Mouse (Mus musculus) forebrain, embryonic 13.5 days (tissue): ENCODE data around the gene Rnft1. TPM values are rescaled to one million over a fixed set of nuclear protein-coding genes. Genes with fewer than 3 reads are reported as not detected.

Source experiments
- ATAC-seq: fragments of 200-750 bp; cut with Nextera tagmentation; 2 replicates; pipeline ENCODE4 v1.8.0; 2017
- H3K27ac ChIP-seq: fragments of 300-500 bp; sonication (generic); 2 replicates; pipeline ENCODE4 v1.5.1; 2015; ENCODE audit warnings: inconsistent platforms, mild to moderate bottlenecking, moderate library complexity
- H3K27me3 ChIP-seq: fragments of 300-500 bp; sonication (generic); 2 replicates; pipeline ENCODE4 v1.6.1; 2015; ENCODE audit warnings: mild to moderate bottlenecking, inconsistent platforms
- H3K36me3 ChIP-seq: fragments of 300-500 bp; sonication (generic); 2 replicates; pipeline ENCODE4 v1.6.1; 2015; ENCODE audit warnings: mild to moderate bottlenecking, inconsistent platforms; ENCODE audit not compliant: poor library complexity, severe bottlenecking
- H3K4me1 ChIP-seq: fragments of 300-500 bp; sonication (generic); 2 replicates; pipeline ENCODE4 v1.6.1; 2015; ENCODE audit warnings: inconsistent platforms
- H3K4me2 ChIP-seq: fragments of 300-500 bp; sonication (generic); 2 replicates; pipeline ENCODE4 v1.6.1; 2015; ENCODE audit warnings: inconsistent platforms, mild to moderate bottlenecking, moderate library complexity
- H3K4me3 ChIP-seq: fragments of 300-500 bp; sonication (generic); 2 replicates; pipeline ENCODE4 v1.5.1; 2015; ENCODE audit warnings: mild to moderate bottlenecking, inconsistent platforms
- H3K9ac ChIP-seq: fragments of 300-500 bp; sonication (generic); 2 replicates; pipeline ENCODE4 v1.6.1; 2015; ENCODE audit warnings: mild to moderate bottlenecking, inconsistent platforms
- H3K9me3 ChIP-seq: fragments of 300-500 bp; sonication (generic); replicated peaks from 2 replicates; pipeline ENCODE4 v1.6.1; 2016; ENCODE audit warnings: inconsistent platforms
- WGBS: fragments of 180-500 bp; shearing (Covaris S2); methylation state at CpG from one replicate; pipeline ENCODE4 v1.1.7; 2015; 5-methylcytosine and 5-hydroxymethylcytosine counted together
- polyA plus RNA-seq: library from polyadenylated mRNA; unstranded; fragments of >200 nt; fragmentation: Nextera tagmentation; extraction: Ambion mirVana; gene quantifications from 2 replicates; pipeline ENCODE4 v1.2.1, GENCODE M21; 2015

Gene Rnft1
- polyA plus RNA-seq, 1 experiment from 2014 or later: 15.9 TPM

- H3K36me3 ChIP-seq: peaks cover 13% of the 10 kb centered on the region
- no peak overlapping the region for H3K4me2 ChIP-seq
- 97% methylated on average over 1 of the region's 1 CpGs for WGBS
- no peaks in the 10 kb centered on the region for H3K9me3 ChIP-seq
- H3K4me3 ChIP-seq: no peak overlapping the region
- H3K27me3 ChIP-seq: no peaks in the 10 kb centered on the region
- H3K9ac ChIP-seq: no peak overlapping the region
- ATAC-seq: no peak
- peaks cover 21% of the 10 kb centered on the region for H3K4me1 ChIP-seq
- no peak overlapping the region for H3K27ac ChIP-seq
Measured at GRCm38 (mm10) chr11:86547412-86547811, 63.0 kb downstream of the Rnft1 start.

Other genes starting within 250 kb of the Rnft1 start
- 34.2 and 37.5 TPM in 2 replicates for gene Ints2, start 227.1 kb upstream of the Rnft1 start, polyA plus RNA-seq
- gene Med13, start 127.1 kb upstream of the Rnft1 start, polyA plus RNA-seq: 12.4 and 13.4 TPM in 2 replicates
- 62.6 and 63.9 TPM in 2 replicates for gene Rps6kb1, start 60.1 kb downstream of the Rnft1 start, polyA plus RNA-seq
- gene Tubd1, start 60.3 kb downstream of the Rnft1 start, polyA plus RNA-seq: 9.9 and 10.7 TPM in 2 replicates
- 86.8 and 91.2 TPM in 2 replicates for gene Vmp1, start 199.2 kb downstream of the Rnft1 start, polyA plus RNA-seq
- gene Ptrh2, start 199.3 kb downstream of the Rnft1 start, polyA plus RNA-seq: 38.5 and 45.6 TPM in 2 replicates